Mouse (Mus musculus): ENCODE measurements around the gene Tent4b. TPM values are rescaled to one million over a fixed set of nuclear protein-coding genes. Genes with fewer than 3 reads are reported as not detected.

The Tent4b gene
- total RNA-seq, 2 experiments from 2014 or later: 36.4 to 38.5 TPM

DNA sequence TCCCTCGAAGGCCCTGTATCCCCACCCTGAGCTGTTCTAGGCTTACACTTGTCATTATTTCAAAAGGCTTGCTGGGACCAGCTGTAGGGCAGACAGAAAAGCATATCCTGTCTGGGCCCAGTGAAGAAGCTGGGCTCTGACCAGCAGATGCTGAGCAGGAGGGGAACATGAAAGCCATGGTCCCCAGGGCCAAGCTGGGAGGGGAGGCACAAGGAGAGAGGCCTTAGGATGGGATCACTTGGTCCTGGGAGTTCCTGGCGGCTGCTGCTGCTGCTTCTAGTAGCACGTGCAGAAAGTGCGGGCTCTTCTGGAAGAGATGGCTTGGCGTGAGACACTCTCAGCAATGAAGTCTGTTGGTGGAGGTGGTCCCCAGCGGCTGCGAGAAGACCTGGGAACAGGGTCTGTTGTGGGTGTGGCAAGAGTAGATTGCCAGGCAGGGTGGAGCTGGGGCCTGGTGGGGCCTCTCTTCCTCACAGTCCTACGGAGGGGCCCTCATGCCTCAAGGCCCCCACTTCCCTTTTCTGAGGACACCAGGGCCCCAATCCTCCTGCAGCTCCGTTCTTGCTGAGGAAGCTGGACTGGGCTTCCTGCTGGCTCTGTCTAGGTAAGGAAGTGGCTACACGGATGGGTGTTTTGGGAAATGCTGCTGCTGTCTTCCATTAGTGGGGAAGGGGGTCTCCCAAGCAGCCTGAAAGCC, 101.0 kb downstream of the Tent4b start:
- DNase-seq (ENCODE audit: low spot score in 2 of 2): no peak

DNA sequence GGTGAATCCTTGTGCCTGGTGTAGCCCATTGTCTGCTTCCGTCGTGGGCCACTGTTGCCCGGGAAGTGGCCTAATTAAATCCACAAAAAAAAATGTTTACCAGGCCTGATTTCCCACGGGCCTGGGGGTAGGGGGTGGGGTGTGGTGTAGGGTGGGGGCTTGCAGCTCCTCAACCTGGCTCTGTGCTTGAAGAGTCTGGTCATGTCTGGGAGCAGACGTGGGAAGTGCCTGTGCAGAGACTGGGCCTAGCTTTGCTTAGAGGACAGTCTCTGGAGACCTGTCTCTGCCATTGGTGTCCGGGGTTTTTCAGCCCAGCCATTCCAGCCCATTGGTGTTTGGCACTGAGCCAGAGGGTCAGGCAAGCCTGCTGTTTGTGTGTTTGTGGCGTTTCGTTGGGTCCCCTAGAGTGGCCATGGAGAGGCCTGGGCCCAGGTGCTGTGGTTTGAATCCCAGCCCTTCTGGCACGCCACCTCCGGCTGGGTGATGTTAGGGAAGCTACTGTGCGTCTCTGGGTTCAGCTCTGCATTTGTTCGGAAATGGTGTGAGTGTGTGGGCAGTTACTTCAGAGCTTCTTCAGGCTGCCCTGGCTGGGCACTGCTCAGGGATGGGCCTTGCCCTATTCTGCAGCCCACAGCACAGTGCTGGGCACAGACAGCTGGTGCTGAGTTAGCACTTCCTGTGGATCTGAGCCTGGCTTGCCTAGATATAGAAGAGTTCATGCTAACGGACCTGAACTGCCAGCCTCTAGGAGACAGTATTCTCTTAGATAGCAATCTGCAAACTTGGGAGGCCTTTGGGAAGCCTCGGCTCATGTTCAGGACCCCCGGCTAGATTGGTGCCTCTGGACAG, 102.8 kb downstream of the Tent4b start:
- no peak for DNase-seq (ENCODE audit: low spot score in 2 of 2)

DNA sequence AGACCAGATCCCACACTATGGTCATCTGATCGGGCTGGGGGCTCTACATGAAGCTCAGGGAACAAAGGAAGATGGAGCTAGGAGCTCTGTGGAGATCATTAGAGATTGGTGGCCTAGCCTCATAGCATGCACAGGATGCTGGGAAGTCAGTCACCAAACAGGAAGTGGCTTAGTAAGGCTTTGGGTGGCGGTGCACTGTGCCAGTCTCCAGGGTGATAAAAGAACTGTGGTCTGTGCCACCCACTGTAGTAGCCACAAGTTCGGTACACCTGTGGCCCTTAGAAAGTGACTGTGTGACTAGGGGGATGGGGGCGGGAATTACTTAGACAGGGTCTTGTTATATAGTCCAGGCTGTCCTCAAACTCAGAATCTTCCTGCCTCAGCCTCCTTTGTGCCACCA, 106.8 kb downstream of the Tent4b start:
- DNase-seq (ENCODE audit: low spot score in 2 of 2): no peak

GRCm38 (mm10) chr8:88306511-88306910, 107.5 kb downstream of the Tent4b start:
- DNase-seq (ENCODE audit: low spot score in 2 of 2): no peak

- DNase-seq (ENCODE audit: low spot score in 2 of 2): no peak
These were observed 108.7 kb downstream of the Tent4b start for GRCm38 (mm10) chr8:88307736-88308135.

Other genes with a start within 250 kb of the Tent4b start
- gene Zfp423, start 239.6 kb upstream of the Tent4b start, total RNA-seq (2021): 10 to 100 TPM; 39.4 to 41.8 TPM
- 10 to 100 TPM; 38.8 to 41.3 TPM for gene Cnep1r1, start 80.4 kb upstream of the Tent4b start, total RNA-seq (2021)
- gene Heatr3, start 61.4 kb upstream of the Tent4b start, total RNA-seq (2021): 10 to 100 TPM; 31.2 to 31.4 TPM
- gene Adcy7, start 73.2 kb downstream of the Tent4b start, total RNA-seq (2021): 1 to 10 TPM; 6.8 to 8.0 TPM
- 10 to 100 TPM; 82.9 to 93.5 TPM for gene Brd7, start 163.0 kb downstream of the Tent4b start, total RNA-seq (2021)

Measured in adrenal gland, postnatal 4 days (tissue).